Mouse (Mus musculus) forebrain, embryonic 13.5 days (tissue): ENCODE results near the gene Kdm6b. TPM values are rescaled to one million over a fixed set of nuclear protein-coding genes. Genes with fewer than 3 reads are reported as not detected.

Experiments
- ATAC-seq: fragments of 200-750 bp; cut with Nextera tagmentation; 2 replicates; pipeline ENCODE4 v1.8.0; 2017
- H3K27ac ChIP-seq: fragments of 300-500 bp; sonication (generic); 2 replicates; pipeline ENCODE4 v1.5.1; 2015; ENCODE audit warnings: inconsistent platforms, mild to moderate bottlenecking, moderate library complexity
- H3K27me3 ChIP-seq: fragments of 300-500 bp; sonication (generic); 2 replicates; pipeline ENCODE4 v1.6.1; 2015; ENCODE audit warnings: mild to moderate bottlenecking, inconsistent platforms
- H3K36me3 ChIP-seq: fragments of 300-500 bp; sonication (generic); 2 replicates; pipeline ENCODE4 v1.6.1; 2015; ENCODE audit warnings: mild to moderate bottlenecking, inconsistent platforms; ENCODE audit not compliant: poor library complexity, severe bottlenecking
- H3K4me1 ChIP-seq: fragments of 300-500 bp; sonication (generic); 2 replicates; pipeline ENCODE4 v1.6.1; 2015; ENCODE audit warnings: inconsistent platforms
- H3K4me2 ChIP-seq: fragments of 300-500 bp; sonication (generic); 2 replicates; pipeline ENCODE4 v1.6.1; 2015; ENCODE audit warnings: inconsistent platforms, mild to moderate bottlenecking, moderate library complexity
- H3K4me3 ChIP-seq: fragments of 300-500 bp; sonication (generic); 2 replicates; pipeline ENCODE4 v1.5.1; 2015; ENCODE audit warnings: mild to moderate bottlenecking, inconsistent platforms
- H3K9ac ChIP-seq: fragments of 300-500 bp; sonication (generic); 2 replicates; pipeline ENCODE4 v1.6.1; 2015; ENCODE audit warnings: mild to moderate bottlenecking, inconsistent platforms
- H3K9me3 ChIP-seq: fragments of 300-500 bp; sonication (generic); replicated peaks from 2 replicates; pipeline ENCODE4 v1.6.1; 2016; ENCODE audit warnings: inconsistent platforms
- WGBS: fragments of 180-500 bp; shearing (Covaris S2); methylation state at CpG from one replicate; pipeline ENCODE4 v1.1.7; 2015; 5-methylcytosine and 5-hydroxymethylcytosine counted together
- polyA plus RNA-seq: library from polyadenylated mRNA; unstranded; fragments of >200 nt; fragmentation: Nextera tagmentation; extraction: Ambion mirVana; gene quantifications from 2 replicates; pipeline ENCODE4 v1.2.1, GENCODE M21; 2015

Gene Kdm6b
- polyA plus RNA-seq, 1 experiment from 2014 or later, result 59.3 TPM

DNA sequence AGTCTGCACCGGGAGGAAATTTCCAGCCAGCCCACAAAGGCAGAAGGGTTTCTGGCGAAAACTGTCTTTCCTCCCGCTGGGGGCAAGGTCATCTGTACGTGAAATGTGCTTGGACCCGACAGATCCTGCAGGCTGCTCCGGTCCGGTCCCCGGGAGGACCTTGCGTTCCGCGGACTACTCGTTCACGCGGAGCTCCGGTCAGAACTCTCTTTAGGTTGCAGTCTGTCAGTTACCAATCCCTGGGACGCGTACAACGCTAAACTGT is 3.5 kb downstream of the Kdm6b start:
- H3K9ac ChIP-seq, result peak overlapping the region; percentile 97
- peak overlapping the region; percentile 99 for H3K4me2 ChIP-seq
- 0% methylated on average over 18 of the region's 18 CpGs for WGBS
- H3K27me3 ChIP-seq, result no peaks in the 10 kb centered on the region
- no peaks in the 10 kb centered on the region for H3K9me3 ChIP-seq
- peaks cover 49% of the 10 kb centered on the region for H3K36me3 ChIP-seq
- H3K27ac ChIP-seq, result peak overlapping the region; percentile 99
- peak overlapping the region; percentile 79 for H3K4me3 ChIP-seq
- peaks cover 51% of the 10 kb centered on the region for H3K4me1 ChIP-seq
- ATAC-seq, result no peak

DNA sequence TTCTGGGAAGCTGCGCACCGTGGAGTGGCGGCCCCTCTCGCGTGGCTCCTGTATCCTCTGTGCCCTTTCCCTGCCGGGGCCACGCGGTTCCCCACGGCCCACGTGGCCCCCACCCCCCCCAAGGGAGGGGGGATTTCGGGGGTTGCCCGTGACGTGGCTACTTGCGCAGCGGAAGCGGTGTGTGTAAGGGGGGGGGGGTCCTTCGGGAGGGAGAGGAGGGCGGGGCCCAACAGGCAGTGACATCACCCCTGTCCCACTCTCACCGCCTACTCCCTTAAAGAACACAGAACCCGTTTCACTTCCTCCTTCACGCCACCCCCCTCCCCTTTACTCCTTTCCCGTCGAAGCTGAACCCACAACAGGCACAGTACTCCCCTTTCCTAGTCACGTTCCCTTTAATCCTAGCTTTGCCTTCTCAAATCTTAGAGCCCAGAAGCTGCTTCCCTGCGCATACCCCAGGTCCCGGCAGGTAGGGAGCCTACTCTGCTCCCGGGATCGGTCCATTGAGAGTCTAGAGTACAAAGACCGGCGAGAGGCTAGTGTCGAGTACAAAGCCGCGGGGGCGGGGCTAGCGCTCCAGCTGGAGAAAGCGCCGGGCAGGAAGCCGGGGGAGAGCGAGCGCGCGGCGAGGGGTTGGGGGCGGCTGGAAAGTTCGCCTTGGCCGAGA is 4.0 kb downstream of the Kdm6b start:
- Histone ChIP-seq H3K4me2 (peak overlapping the region; percentile 99), H3K36me3 (peaks cover 54% of the 10 kb centered on the region), H3K4me1 (peaks cover 47% of the 10 kb centered on the region)

DNA sequence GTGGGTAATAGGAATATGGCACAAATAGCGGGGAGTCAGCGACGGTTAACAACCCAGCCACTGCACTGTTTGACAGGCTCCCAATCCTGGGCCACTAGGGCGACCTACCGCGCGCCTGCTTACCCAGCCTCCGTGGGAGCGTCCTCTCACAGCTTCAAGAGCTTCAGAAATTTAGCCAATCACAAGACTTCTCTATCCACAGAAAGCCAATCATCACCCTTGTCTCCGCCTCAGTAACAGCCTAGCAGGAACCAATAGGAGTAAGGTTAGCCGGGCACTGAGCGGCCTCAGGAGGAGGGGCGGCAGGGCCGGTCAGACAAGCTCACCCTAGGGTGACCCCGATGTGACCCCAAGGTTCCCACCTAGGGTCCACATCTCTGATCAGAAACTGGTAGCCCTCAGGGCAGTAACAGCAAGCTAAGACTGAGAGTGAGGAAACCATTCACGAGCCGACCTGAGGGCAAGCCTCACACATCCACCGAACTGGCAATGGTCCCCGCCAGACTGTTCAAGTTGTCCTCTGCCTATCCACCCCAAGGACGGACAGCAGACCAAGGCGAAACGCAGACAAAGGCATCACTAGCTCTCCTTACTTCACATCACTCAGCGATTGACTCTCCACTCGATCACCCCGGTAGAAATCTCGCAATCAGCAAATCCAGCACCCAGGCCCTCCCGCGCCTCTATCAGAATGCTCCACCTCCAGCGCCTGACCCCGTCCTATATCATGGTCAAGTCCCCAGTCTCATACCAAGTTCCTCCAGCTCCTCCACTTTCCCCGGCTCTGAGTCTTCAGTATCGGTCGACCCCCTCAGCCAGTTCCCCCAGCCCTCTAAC is 4.7 kb downstream of the Kdm6b start:
- peaks cover 61% of the 10 kb centered on the region for H3K36me3 ChIP-seq
- peak; percentile 68 for ATAC-seq
- under 1% methylated on average over 33 of the region's 33 CpGs for WGBS
- peak overlapping the region; percentile 97 for H3K9ac ChIP-seq
- H3K27me3 ChIP-seq, result no peaks in the 10 kb centered on the region
- H3K4me2 ChIP-seq, result peak overlapping the region; percentile 99
- peak overlapping the region; percentile 99 for H3K27ac ChIP-seq
- no peaks in the 10 kb centered on the region for H3K9me3 ChIP-seq
- H3K4me1 ChIP-seq, result peaks cover 39% of the 10 kb centered on the region
- H3K4me3 ChIP-seq, result peak overlapping the region; percentile 79

More for the DNA sequence above, 4.0 kb downstream of the Kdm6b start:
- Histone ChIP-seq H3K4me3 (peak overlapping the region; percentile 79), H3K9ac (peak overlapping the region; percentile 97), H3K27ac (peak overlapping the region; percentile 99), H3K9me3 (no peaks in the 10 kb centered on the region), H3K27me3 (no peaks in the 10 kb centered on the region)
- WGBS, result under 1% methylated on average over 40 of the region's 46 CpGs
- ATAC-seq, result peak; percentile 63

DNA sequence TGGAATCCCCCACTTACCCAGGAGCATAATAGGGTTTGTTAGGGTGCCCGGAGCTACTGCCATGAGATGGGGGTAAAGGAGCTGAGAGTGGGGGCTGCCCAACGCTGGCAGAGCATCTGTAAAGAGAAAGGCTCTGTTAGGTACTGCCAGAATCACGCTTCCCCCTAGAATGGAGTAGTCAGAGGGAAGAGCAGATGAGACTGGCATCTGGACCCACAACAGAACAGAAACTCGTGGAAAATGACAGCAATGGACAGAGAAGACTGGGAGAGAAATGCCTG is 5.8 kb downstream of the Kdm6b start:
- H3K27me3 ChIP-seq, result no peaks in the 10 kb centered on the region
- peak overlapping the region; percentile 97 for H3K9ac ChIP-seq
- WGBS, result 92% methylated on average over 4 of the region's 4 CpGs

DNA sequence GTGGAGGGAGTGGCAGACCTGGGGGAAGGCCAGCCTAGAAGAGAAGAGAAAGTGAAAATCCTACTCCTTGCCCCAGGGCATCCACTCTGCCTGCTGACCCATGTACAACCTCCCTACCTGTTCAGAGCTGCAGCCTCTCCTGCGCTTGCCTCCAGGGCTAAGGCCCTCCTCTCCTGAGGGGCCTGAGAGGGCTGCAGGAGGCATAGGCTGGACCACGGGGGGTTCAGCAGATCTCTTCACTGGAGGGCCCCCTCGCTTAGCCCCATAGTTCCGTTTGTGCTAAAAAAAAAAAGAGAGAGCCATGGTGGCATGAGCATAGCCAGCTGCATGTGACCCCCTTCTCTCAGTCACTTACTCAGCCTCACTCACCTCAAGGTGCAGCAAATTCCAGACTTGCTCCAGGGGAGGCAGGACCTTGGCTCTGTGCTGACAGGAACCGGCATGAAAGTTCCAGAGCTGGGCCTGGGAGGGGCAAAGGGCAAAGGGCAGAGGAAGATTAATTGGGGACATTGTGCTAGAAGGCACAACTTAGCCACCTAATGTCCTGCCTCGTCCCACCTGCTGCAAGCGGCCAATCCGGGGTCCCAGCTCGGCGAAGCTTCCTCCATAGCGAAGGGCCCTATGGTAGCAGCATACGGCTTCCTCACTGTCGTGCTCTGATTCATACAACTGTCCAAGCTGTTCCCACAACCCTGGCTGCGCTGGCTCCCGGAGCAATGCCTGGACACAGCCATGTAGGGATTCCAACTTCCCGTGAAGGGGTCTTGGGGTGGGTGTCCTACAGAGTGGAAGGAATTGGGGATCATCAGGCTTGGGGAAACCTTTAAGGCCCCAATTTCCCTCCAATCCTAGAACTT is 6.4 kb downstream of the Kdm6b start:
- Histone ChIP-seq H3K4me2 (peak overlapping the region; percentile 99; the same call in 1 of the 2 replicates), H3K27ac (no peak overlapping the region), H3K27me3 (no peaks in the 10 kb centered on the region), H3K4me1 (peaks cover 23% of the 10 kb centered on the region), H3K36me3 (peaks cover 64% of the 10 kb centered on the region), H3K4me3 (no peak overlapping the region), H3K9me3 (no peaks in the 10 kb centered on the region), H3K9ac (no peak overlapping the region)
- WGBS, result 92% methylated on average over 16 of the region's 16 CpGs
- ATAC-seq, result no peak

More for the DNA sequence above, 5.8 kb downstream of the Kdm6b start:
- H3K27ac ChIP-seq, result no peak overlapping the region
- H3K4me2 ChIP-seq, result peak overlapping the region; percentile 99
- no peaks in the 10 kb centered on the region for H3K9me3 ChIP-seq
- ATAC-seq, result no peak
- peaks cover 64% of the 10 kb centered on the region for H3K36me3 ChIP-seq
- peak overlapping the region; percentile 79; the same call in 1 of the 2 replicates for H3K4me3 ChIP-seq
- H3K4me1 ChIP-seq, result peaks cover 28% of the 10 kb centered on the region

DNA sequence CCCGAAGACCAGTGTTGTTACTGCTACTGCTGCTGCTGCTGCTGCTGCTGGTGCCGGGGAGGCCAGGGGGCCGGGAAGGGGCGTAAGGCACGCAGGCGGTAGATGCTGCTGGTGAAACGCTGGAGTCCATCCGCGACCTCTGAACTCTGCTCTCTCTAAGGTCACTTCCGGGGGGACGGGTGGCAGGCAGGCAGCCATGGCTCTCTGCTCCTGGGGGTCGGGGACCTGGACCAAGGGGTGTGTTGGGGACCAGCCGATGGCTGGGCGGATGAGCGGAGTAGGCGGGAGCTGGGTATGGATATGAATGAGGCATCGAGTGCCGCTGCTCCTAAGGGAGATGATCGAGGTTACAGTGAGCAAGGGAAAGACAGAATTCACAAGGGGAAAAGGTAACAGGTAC is 7.2 kb downstream of the Kdm6b start:
- H3K9ac ChIP-seq, result no peak overlapping the region
- H3K36me3 ChIP-seq, result peaks cover 68% of the 10 kb centered on the region
- H3K4me2 ChIP-seq, result no peak overlapping the region
- WGBS, result 91% methylated on average over 19 of the region's 19 CpGs
- no peak for ATAC-seq
- no peak overlapping the region for H3K27ac ChIP-seq
- no peak overlapping the region for H3K4me3 ChIP-seq
- H3K9me3 ChIP-seq, result no peaks in the 10 kb centered on the region
- H3K4me1 ChIP-seq, result peaks cover 18% of the 10 kb centered on the region
- H3K27me3 ChIP-seq, result no peaks in the 10 kb centered on the region

DNA sequence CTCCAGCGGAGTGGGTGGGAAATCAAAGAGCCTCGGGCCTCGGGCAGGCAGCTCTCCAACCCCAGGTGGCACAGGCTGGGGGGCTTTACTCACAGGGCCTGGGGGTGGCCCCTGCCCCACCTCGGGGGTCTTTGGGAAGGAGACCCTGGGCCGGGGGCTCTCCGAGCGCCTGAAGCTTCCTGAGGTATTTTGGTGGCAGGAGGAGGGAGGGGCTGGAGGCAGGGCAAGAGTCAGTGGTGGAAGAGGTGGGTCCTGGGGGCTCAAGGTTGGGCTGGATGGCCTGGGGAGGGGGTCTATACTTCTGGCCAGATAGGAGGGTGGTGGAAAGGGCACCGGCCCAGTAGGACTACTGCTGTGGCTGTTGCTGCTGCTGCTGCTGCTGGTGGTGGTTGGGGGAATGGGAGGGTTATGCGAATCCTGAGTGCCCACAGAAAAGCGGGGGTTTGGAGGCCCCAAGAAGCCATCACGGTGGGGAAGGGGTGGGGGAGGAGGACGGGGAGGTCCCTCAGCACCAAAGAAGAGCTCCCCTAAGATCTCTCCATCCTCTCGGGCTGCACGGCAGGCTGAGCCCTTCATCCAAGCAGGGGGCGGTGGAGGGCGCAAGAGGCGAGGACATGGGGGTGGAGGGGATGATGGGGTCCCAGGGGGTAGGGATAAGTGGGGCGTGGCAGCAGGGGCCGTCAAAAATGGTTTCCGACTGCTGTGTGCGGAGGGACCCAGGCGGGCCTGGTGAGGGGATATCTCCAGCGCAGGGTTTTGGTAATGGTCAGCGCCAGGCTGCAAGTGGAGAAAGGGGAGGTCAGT is 7.9 kb downstream of the Kdm6b start:
- Histone ChIP-seq H3K27me3 (peaks cover 5% of the 10 kb centered on the region), H3K4me3 (no peak overlapping the region), H3K27ac (no peak overlapping the region), H3K9me3 (no peaks in the 10 kb centered on the region), H3K4me2 (no peak overlapping the region), H3K36me3 (peaks cover 75% of the 10 kb centered on the region), H3K4me1 (peaks cover 21% of the 10 kb centered on the region), H3K9ac (no peak overlapping the region)
- 93% methylated on average over 24 of the region's 24 CpGs for WGBS
- no peak for ATAC-seq

DNA sequence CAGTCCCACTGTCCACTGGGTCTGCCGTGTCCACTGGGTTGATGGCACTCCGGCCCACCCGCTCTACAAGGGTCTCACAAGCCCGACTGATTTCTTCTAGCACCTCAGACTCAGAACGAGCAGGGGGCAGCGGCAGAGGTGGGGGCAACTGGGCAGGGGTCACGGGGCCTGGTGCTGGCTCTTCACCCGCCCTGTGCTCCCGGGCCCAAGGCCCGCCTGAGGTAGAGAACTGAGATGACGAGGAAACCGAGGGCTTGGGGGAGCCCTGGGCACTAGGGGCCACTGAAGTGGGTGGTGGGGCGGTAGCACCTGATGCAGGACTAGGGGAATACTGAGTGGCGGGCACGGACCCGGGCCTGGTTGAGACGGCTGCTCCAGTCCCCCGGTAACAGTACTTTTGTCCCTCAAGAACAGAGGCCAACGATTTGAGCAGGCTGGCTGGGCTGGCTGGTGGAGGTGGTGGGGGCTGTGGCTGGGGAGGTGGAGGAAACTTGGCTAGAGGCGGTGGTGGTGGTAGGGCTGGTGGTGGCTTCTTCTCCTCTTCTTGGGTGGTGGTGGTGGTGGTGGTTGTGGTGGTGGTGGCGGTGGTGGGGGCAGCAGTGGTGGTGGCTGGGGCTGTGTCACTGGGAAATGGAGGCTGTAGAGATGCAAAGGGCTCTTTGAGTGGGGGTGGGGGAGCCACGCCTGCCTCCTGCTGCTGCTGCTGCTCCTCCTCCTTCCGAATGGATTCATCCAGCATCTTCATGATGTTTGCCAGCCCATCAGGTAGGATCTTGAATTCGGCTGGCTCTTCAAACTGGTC is 8.7 kb downstream of the Kdm6b start:
- no peak overlapping the region for H3K9ac ChIP-seq
- peaks cover 28% of the 10 kb centered on the region for H3K4me1 ChIP-seq
- H3K27me3 ChIP-seq, result peaks cover 13% of the 10 kb centered on the region
- WGBS, result 92% methylated on average over 23 of the region's 24 CpGs
- H3K27ac ChIP-seq, result no peak overlapping the region
- no peak overlapping the region for H3K4me2 ChIP-seq
- no peak for ATAC-seq
- H3K36me3 ChIP-seq, result peaks cover 83% of the 10 kb centered on the region
- no peaks in the 10 kb centered on the region for H3K9me3 ChIP-seq
- H3K4me3 ChIP-seq, result no peak overlapping the region

DNA sequence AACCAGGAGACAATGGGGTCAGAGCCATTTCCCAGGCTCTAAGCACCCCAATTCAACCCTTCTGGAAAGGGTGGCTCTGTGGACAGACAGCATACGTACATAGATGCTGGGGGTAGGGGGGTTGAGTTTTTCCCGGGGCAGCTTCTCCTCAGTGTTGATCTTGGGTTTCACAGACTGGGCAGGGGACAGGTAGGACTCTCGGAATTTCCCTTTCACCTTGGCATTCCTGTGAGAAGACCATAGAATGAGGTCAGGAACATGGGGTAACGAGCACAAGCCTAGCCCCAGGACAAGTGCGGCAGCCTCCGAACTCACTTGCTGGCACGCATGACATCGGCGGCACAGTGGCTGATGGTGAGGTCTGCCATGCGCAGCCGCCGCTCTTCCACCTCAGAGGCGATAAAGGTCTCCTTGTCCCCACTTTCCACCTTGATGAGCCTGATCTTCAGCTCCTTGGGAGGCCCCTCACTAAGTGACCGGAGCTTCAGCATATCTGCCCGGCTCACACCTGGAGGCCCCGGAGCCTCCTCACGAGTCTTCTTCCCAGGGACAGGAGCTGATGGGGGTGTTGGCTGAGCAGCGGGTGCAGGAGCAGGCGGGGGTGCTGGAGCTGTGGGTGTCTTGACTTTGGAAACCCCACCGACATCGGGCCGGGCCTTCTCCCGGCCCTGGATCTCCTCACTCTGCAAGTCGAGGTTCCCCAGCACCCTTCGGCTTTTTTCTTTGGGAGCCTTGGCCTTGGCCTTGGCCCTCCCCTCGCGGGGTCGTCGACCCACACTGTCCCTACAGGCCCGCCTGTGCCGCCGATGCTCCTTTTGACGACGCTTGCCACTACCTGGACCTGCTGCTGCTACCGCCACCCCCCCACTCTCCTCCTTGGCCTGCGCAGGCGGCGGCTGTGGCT is 9.5 kb downstream of the Kdm6b start:
- WGBS, result 90% methylated on average over 33 of the region's 38 CpGs
- Histone ChIP-seq H3K4me1 (peaks cover 30% of the 10 kb centered on the region), H3K36me3 (peaks cover 89% of the 10 kb centered on the region), H3K9me3 (no peaks in the 10 kb centered on the region), H3K4me3 (no peak overlapping the region), H3K27ac (no peak overlapping the region), H3K9ac (no peak overlapping the region), H3K27me3 (peaks cover 15% of the 10 kb centered on the region), H3K4me2 (no peak overlapping the region)
- no peak for ATAC-seq

DNA sequence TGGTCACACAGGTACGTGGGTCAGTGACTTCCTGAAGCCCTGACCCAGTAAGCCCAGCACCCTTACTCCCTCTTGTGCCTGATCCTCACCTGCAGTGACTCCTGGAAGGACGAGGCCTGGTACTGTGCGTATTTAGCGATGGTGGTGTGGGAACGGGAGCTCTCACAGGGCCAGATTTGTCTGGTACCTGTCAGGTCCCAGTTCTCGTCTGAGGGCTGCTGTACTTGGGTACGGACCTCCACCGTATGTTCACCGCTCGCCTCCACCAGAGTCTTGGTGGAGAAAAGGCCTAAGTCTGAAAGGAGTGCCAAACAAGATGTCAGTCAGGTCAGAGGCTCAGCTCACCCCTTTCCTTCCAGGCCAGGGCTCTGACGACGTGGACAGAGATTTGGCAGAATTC is 11.5 kb downstream of the Kdm6b start:
- no peak for ATAC-seq
- WGBS, result 86% methylated on average over 12 of the region's 12 CpGs
- Histone ChIP-seq H3K9me3 (no peaks in the 10 kb centered on the region), H3K4me3 (no peak overlapping the region), H3K36me3 (peaks cover 93% of the 10 kb centered on the region), H3K27me3 (peaks cover 30% of the 10 kb centered on the region), H3K27ac (0 out of 2 replicates have a peak overlapping the region, but pooled peaks have one; percentile 10), H3K4me2 (no peak overlapping the region), H3K9ac (no peak overlapping the region), H3K4me1 (peaks cover 32% of the 10 kb centered on the region)
